Mouse (Mus musculus) E14TG2a.4 (cell line): ENCODE results near the gene Wdr76.
"Not testable (repeated sequence)": the region's sequence is repeated elsewhere in the genome, so short reads cannot be mapped to it uniquely, and the experiment has no call there.

ENCODE experiments used
- H3K27me3 ChIP-seq: 2 replicates; pipeline ENCODE4 v1.6.1; 2014; ENCODE audit warnings: low read length, control low read depth; ENCODE audit not compliant: insufficient read depth
- H3K36me3 ChIP-seq: 2 replicates; pipeline ENCODE4 v1.6.1; 2014; ENCODE audit warnings: low read length, control low read depth; ENCODE audit not compliant: insufficient read depth
- H3K4me1 ChIP-seq: replicated peaks from 2 replicates; pipeline ENCODE4 v1.6.1; 2014; ENCODE audit warnings: low read depth, low read length, control low read depth
- H3K4me3 ChIP-seq: replicated peaks from 2 replicates; pipeline ENCODE4 v1.5.1; 2014; ENCODE audit warnings: mild to moderate bottlenecking, low read length
- H3K9me3 ChIP-seq: 2 replicates; pipeline ENCODE4 v1.6.1; 2014; ENCODE audit warnings: low read length, control low read depth
- CTCF ChIP-seq: conservative IDR thresholded peaks from 2 replicates; pipeline ENCODE4 v1.5.1; 2014; ENCODE audit warnings: low read length
- NANOG ChIP-seq: IDR thresholded peaks from 2 replicates; pipeline ENCODE4 v1.6.1; 2014; ENCODE audit warnings: borderline replicate concordance, low read length, mixed read lengths
- POU5F1 ChIP-seq: IDR thresholded peaks from 2 replicates; pipeline ENCODE4 v1.6.1; 2014; ENCODE audit warnings: low read length, borderline replicate concordance

The Wdr76 gene

DNA sequence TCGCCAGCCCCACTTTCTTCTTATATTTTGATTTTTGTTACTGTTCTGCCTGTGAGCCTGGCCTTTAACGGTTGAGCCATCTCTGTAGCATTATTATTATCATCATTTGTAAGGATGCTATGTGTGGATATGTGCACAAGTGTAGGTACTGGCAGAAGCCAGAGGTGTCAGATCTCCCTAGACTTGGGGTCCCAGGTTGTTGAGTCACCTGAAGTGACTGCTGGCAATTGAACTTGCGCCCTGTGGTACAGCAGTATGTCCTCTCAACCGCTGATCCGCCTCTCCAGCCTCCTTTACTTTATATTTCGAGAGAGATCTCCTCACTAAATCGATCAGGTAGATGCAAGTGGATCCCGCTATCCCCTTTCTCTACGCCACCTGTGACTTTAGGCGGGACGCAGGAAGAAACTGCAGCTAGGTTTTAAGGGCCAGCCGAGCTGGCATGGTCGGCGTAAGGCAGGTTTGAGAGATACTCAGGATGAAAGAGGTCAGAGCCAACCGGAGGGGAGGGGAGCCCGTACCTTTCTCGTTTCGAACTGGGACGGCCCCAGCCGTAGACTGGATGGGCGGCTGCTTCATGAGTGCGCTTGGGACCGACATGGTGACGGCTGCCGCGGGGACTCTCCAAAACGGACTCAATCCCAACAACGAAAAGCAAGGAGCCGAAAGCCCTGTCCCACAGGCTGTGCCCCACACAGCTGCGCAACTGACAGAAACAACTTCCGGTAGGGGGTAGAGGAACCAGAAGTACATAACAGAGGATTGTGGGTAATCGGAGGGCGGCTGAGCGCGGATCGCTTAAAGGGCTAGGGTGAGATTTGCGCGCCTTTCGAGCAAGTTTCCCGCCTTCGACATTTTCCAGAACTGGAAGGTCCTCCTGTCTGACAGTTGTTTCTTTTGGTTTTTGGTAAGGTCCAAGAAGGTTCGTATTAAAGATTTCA is at the start of gene Wdr76, which contains the start of gene Mfap1a:
Gene Wdr76 (plus strand): TSS at position 782 of the 941 bp plus-strand sequence.
Gene Mfap1a (minus strand): TSS at position 724 of the 941 bp plus-strand sequence.
- H3K36me3 ChIP-seq: peaks cover 20% of the 10 kb centered on the region
- H3K9me3 ChIP-seq, H3K27me3 ChIP-seq: not testable (repeated sequence)
- peaks cover 46% of the 10 kb centered on the region for H3K4me1 ChIP-seq
- peak within 1 kb of the TSS; percentile 88 for H3K4me3 ChIP-seq

DNA sequence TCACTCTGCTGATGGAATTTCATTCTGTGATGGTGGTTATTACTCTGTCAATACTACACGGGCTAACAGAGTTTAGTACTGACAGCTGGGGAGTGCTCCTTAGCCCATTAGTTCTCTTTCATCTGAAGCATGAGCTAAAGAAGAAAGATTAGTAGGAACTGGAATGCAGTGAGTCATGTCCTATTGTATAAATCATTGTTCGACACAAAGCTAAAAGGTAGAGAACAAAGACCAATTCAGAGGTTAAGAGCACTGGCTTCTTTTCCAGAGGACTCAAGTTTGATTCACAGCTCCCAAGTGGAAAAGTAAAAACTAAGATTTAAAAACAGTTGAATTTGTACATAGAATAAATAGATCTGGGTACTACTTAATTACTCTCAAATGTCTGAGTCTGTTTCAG is 46.5 kb upstream of the Wdr76 start:
- Histone ChIP-seq H3K36me3 (peaks cover 41% of the 10 kb centered on the region), H3K4me3 (no peak overlapping the region), H3K9me3 (no peaks in the 10 kb centered on the region), H3K4me1 (peaks cover 31% of the 10 kb centered on the region), H3K27me3 (no peaks in the 10 kb centered on the region)
- peak; percentile 29; the same call in 1 of the 2 replicates for TF ChIP-seq NANOG
- TF ChIP-seq POU5F1: no peak

DNA sequence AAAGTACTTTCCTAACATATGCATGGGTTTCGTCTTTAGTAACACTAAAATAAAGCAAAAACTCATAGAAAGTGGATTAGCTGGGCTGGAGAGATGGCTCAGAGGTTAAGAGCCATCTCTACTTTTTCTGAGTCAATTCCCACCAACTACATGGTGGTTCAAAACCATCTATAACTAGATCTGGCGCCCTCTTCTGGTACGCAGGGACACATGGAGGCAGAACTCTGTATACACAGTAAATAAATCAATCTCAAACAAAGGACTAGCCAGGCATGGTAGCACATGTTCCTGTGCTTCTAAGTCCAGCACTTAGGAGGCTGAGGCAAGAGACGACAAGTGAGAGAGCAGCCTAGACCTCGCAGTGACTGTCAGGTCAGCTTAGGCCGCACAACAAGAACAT is 37.5 kb upstream of the Wdr76 start:
- H3K9me3 ChIP-seq, H3K4me1 ChIP-seq, H3K4me3 ChIP-seq, H3K27me3 ChIP-seq: not testable (repeated sequence)
- H3K36me3 ChIP-seq: peaks cover 14% of the 10 kb centered on the region

DNA sequence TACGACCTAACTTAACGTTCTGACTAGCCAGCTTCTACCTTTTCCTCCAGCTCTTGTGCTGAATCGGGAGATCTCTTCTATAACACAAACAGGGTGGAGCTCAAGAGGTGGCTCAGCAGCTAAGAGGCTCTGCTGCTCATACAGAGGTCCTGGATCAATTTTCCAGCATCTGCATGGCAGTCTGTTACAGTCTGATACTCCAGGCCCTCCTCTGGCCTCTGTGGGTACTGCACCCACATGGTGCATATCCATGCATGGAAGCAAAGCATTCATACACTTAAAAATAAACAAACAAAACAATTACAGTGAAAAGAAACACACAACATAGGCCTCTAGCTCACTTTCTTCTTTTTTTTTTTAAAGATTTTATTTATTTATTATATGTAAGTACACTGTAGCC is 33.7 kb upstream of the Wdr76 start:
- H3K9me3 ChIP-seq, H3K27me3 ChIP-seq: not testable (repeated sequence)
- TF ChIP-seq CTCF: 0 out of 2 replicates have a peak, but pooled peaks have one; percentile 7
- Histone ChIP-seq H3K36me3 (peaks cover 14% of the 10 kb centered on the region), H3K4me1 (peaks cover 16% of the 10 kb centered on the region), H3K4me3 (peak overlapping the region; percentile 78)

DNA sequence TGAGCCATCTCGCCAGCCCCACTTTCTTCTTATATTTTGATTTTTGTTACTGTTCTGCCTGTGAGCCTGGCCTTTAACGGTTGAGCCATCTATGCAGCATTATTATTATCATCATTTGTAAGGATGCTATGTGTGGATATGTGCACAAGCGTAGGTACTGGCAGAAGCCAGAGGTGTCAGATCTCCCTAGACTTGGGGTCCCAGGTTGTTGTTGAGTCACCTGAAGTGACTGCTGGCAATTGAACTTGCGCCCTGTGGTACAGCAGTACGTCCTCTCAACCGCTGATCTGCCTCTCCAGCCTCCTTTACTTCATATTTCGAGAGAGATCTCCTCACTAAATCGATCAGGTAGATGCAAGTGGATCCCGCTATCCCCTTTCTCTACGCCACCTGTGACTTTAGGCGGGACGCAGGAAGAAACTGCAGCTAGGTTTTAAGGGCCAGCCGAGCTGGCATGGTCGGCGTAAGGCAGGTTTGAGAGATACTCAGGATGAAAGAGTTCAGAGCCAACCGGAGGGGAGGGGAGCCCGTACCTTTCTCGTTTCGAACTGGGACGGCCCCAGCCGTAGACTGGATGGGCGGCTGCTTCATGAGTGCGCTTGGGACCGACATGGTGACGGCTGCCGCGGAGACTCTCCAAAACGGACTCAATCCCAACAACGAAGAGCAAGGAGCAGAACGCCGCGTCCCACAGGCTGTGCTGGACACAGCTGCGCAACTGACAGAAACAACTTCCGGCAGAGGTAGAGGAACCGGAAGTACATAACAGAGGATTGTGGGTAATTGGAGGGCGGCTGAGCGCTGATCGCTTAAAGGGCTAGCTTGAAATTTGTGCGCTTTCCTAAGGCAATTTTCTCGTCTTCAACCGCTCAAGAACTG is 33.0 kb upstream of the Wdr76 start, which contains the start of gene Mfap1b:
Gene Mfap1b (minus strand): TSS at position 767 of the 879 bp plus-strand sequence.
- Histone ChIP-seq H3K36me3 (peaks cover 12% of the 10 kb centered on the region), H3K4me1 (peaks cover 16% of the 10 kb centered on the region), H3K4me3 (peak within 1 kb of the TSS; percentile 78)
- H3K27me3 ChIP-seq, H3K9me3 ChIP-seq: not testable (repeated sequence)

DNA sequence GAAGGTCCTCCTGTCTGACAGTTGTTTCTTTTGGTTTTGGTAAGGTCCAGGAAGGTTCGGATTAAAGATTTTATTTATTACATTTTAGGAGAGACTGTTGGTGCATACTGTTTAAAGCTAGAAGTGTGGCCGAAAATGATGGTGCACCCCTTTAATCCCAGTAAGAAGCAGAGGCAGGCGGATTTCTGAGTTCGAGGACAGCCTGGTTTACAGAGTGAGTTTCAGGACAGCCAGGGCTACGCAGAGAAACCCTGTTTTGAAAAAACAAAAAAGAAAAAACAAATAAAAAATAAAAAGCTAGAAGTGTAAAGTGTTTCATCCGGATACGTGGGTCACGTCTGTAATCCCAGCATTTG is 32.4 kb upstream of the Wdr76 start:
- H3K9me3 ChIP-seq: no peaks in the 10 kb centered on the region
- TF ChIP-seq NANOG: no peak
- TF ChIP-seq POU5F1: no peak
- TF ChIP-seq CTCF: no peak

DNA sequence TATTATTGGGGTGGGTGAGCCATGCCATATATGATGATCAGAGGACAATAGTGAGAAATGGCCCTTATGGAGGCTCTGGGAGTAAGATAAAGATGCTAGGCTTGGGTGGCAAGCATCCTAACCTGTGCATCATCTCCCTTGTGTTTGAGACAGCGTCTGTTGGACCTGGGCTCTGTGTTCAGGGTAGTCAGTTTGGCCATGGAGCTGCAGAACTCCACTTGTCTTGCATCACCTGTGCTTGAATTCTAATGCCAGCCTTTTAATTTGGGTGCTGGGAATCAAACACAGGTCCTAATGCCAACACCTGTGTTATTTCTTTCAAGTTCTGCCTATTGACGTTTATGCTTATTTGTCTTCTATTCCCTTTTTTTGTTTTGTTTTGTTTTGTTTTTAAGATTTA is 31.2 kb upstream of the Wdr76 start:
- H3K9me3 ChIP-seq, H3K27me3 ChIP-seq, H3K4me3 ChIP-seq: not testable (repeated sequence)
- Histone ChIP-seq H3K36me3 (peaks cover 12% of the 10 kb centered on the region), H3K4me1 (peaks cover 16% of the 10 kb centered on the region)

More for the DNA sequence above, 32.4 kb upstream of the Wdr76 start:
- H3K36me3 ChIP-seq: peaks cover 12% of the 10 kb centered on the region
- no peaks in the 10 kb centered on the region for H3K27me3 ChIP-seq
- H3K4me3 ChIP-seq: peak overlapping the region; percentile 78
- H3K4me1 ChIP-seq: peaks cover 16% of the 10 kb centered on the region

DNA sequence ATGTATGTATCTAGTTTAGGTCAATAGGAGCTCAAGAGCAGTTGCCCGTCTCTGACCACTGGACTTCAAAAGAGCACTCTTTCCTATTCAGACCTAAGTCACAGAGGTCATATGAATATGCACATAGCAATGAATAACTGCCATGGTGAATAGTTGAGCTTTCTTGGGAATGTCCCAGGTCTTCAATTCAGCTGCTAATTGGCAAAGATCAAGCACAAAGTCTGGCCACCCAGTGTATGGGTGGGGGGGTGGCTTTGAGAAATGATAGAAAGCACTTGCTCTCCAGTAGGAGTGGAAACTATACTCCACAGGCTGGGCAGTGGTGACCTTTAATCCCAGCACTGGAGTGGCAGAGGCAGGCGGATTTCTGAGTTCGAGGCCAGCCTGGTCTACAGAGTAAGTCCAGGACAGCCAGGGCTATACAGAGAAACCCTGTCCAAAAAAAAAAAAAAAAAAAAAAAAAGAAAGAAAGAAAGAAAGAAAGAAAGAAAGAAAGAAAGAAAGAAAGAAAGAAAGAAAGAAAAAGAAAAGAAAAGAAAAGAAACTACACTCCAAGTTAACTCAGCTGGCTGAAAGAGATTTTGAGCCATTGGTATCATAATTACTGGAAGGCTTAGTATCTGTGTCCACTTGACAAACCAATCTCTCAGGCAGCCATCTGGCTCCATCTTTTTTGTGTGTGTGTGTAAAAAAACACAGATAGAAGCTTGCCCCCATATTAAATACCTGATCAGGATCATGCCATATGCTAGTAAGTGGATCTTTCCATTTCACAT is 28.8 kb upstream of the Wdr76 start:
- Histone ChIP-seq H3K4me3 (no peak overlapping the region), H3K9me3 (no peaks in the 10 kb centered on the region), H3K4me1 (peaks cover 9% of the 10 kb centered on the region), H3K27me3 (no peaks in the 10 kb centered on the region), H3K36me3 (no peaks in the 10 kb centered on the region)
- TF ChIP-seq POU5F1 (no peak; the same call in 1 of the 2 replicates), NANOG (no peak), CTCF (no peak)
